Mouse (Mus musculus): ENCODE measurements around the gene Zfp119b. TPM values are rescaled to one million over a fixed set of nuclear protein-coding genes. Genes with fewer than 3 reads are reported as not detected.

Gene Zfp119b
- total and polyA plus RNA-seq, 3 experiments = 3.9 to 13.6 (median 6.5) TPM

- H3K9ac ChIP-seq (ENCODE audit: insufficient read depth, low read depth) = no peak overlapping the region
- H3K9me3 ChIP-seq (replicated peaks; ENCODE audit: low read length) = no peaks in the 10 kb centered on the region
- dilution Hi-C loops (cut with MboI; ENCODE audit: extremely low pct_ligation_motif_present, extremely low pct_unique_long_range_greater_than_20kb, low sequenced_read_pairs) = no loop called here
- in situ Hi-C loops (cut with MboI; ENCODE audit: low pct_ligation_motif_present, low pct_unique_long_range_greater_than_20kb, low sequenced_read_pairs) = loop anchor here (10.0 kb wide), 1 partner anchor 61 kb away; the partner anchor contains the start of gene Zfp959
- no peak for TF ChIP-seq SIN3A (IDR thresholded peaks at IDR 0.05; ENCODE audit: low read length)
- no peak for TF ChIP-seq POLR2A (IDR thresholded peaks at IDR 0.05; ENCODE audit: low read depth, low read length)
- TF ChIP-seq KAT2A (IDR thresholded peaks at IDR 0.05; ENCODE audit: insufficient replicate concordance, low read length) = no peak
- TF ChIP-seq ZMIZ1 (IDR thresholded peaks at IDR 0.05; ENCODE audit: low read depth, low read length) = no peak
- TF ChIP-seq UBTF (IDR thresholded peaks at IDR 0.05; ENCODE audit: low read depth, low read length) = no peak
- TF ChIP-seq E2F4 (IDR thresholded peaks at IDR 0.05; ENCODE audit: insufficient replicate concordance, low read depth, low read length) = no peak
- no peak for TF ChIP-seq CHD1 (IDR thresholded peaks at IDR 0.05; ENCODE audit: low read depth, low read length)
- TF ChIP-seq TBP (conservative IDR thresholded peaks at IDR 0.05; ENCODE audit: low read depth, low read length) = no peak
- no peak for TF ChIP-seq BHLHE40 (IDR thresholded peaks at IDR 0.05; ENCODE audit: low read depth, low read length)
- no peak for TF ChIP-seq GABPA (IDR thresholded peaks at IDR 0.05; ENCODE audit: insufficient replicate concordance, low read depth, low read length)
- TF ChIP-seq CTCF (conservative IDR thresholded peaks at IDR 0.05 in 1 of 2, IDR thresholded peaks at IDR 0.05 in 1 of 2; ENCODE audit: low read depth in 2 of 2, low read length in 2 of 2) = no peak
- TF ChIP-seq HCFC1 (IDR thresholded peaks at IDR 0.05; ENCODE audit: low read depth, low read length) = no peak
- no peak for TF ChIP-seq ELF1 (IDR thresholded peaks at IDR 0.05; ENCODE audit: low read depth, low read length)
- no peak for TF ChIP-seq USF1 (IDR thresholded peaks at IDR 0.05; ENCODE audit: low read depth, low read length)
- TF ChIP-seq CHD2 (IDR thresholded peaks at IDR 0.05; ENCODE audit: low read length) = no peak
- TF ChIP-seq EP300 (IDR thresholded peaks at IDR 0.05; ENCODE audit: low read length) = no peak
- TF ChIP-seq IRF4 (IDR thresholded peaks at IDR 0.05; ENCODE audit: low read depth, low read length) = no peak
- TF ChIP-seq RCOR1 (conservative IDR thresholded peaks at IDR 0.05; ENCODE audit: low read depth, low read length) = no peak
- H3K4me1 ChIP-seq (ENCODE audit: control insufficient read depth in 1 of 2, insufficient read depth in 2 of 2) = peaks cover 30 to 63% of the 10 kb centered on the region in 2 experiments
- no peaks in the 10 kb centered on the region for H3K27me3 ChIP-seq (replicated peaks)
- no peak overlapping the region for H3K27ac ChIP-seq (ENCODE audit: insufficient read depth, low read depth)
- peaks cover 36% of the 10 kb centered on the region for H3K79me2 ChIP-seq (replicated peaks; ENCODE audit: control insufficient read depth, extremely low read depth, insufficient read depth, poor library complexity, severe bottlenecking)
- no peak overlapping the region for H3K4me2 ChIP-seq (ENCODE audit: insufficient read depth, low read depth, poor library complexity, severe bottlenecking)
- H3K36me3 ChIP-seq (replicated peaks in 1 of 2; ENCODE audit: control insufficient read depth in 1 of 2, insufficient read depth in 1 of 2, low read length in 1 of 2) = peaks cover 34 to 46% of the 10 kb centered on the region in 2 experiments
- no peak overlapping the region for H3K4me3 ChIP-seq (replicated peaks in 1 of 3; ENCODE audit: low read depth in 2 of 3, low read length in 2 of 3, poor library complexity in 1 of 3)
- DNase-seq (ENCODE audit: extremely low read depth) = no peak
Observed at GRCm38 (mm10) chr17:55956129-55956528, 6.8 kb upstream of the Zfp119b start.

GRCm38 (mm10) chr17:55954229-55954628 is 4.9 kb upstream of the Zfp119b start:
- Histone ChIP-seq H3K79me2 (replicated peaks; ENCODE audit: control insufficient read depth, extremely low read depth, insufficient read depth, poor library complexity, severe bottlenecking) (peaks cover 32% of the 10 kb centered on the region), H3K9ac (ENCODE audit: insufficient read depth, low read depth) (peak overlapping the region; percentile 69), H3K27ac (ENCODE audit: insufficient read depth, low read depth) (peak overlapping the region; percentile 76), H3K9me3 (replicated peaks; ENCODE audit: low read length) (no peaks in the 10 kb centered on the region), H3K27me3 (replicated peaks) (no peaks in the 10 kb centered on the region), H3K4me1 (ENCODE audit: control insufficient read depth in 1 of 2, insufficient read depth in 2 of 2) (peaks cover 30 to 60% of the 10 kb centered on the region in 2 experiments), H3K4me3 (replicated peaks in 1 of 3; ENCODE audit: low read depth in 2 of 3, low read length in 2 of 3, poor library complexity in 1 of 3) (peak overlapping the region; percentile 68 to 75 (median 72)), H3K4me2 (ENCODE audit: insufficient read depth, low read depth, poor library complexity, severe bottlenecking) (peak overlapping the region; percentile 81), H3K36me3 (replicated peaks in 1 of 2; ENCODE audit: control insufficient read depth in 1 of 2, insufficient read depth in 1 of 2, low read length in 1 of 2) (peaks cover 28 to 37% of the 10 kb centered on the region in 2 experiments)
- in situ Hi-C loops (cut with MboI; ENCODE audit: low pct_ligation_motif_present, low pct_unique_long_range_greater_than_20kb, low sequenced_read_pairs) (loop anchor here (10.0 kb wide), 1 partner anchor 59 kb away; the partner anchor contains the start of gene Zfp959), dilution Hi-C loops (cut with MboI; ENCODE audit: extremely low pct_ligation_motif_present, extremely low pct_unique_long_range_greater_than_20kb, low sequenced_read_pairs) (no loop called here)
- peak; percentile 50 for DNase-seq (ENCODE audit: extremely low read depth)
- TF ChIP-seq ZC3H11A (IDR thresholded peaks at IDR 0.05; ENCODE audit: low read depth, low read length) = no peak
- no peak for TF ChIP-seq RCOR1 (conservative IDR thresholded peaks at IDR 0.05; ENCODE audit: low read depth, low read length)
- TF ChIP-seq CHD1 (IDR thresholded peaks at IDR 0.05; ENCODE audit: low read depth, low read length) = no peak; the same call in 1 of the 2 replicates
- no peak for TF ChIP-seq EP300 (IDR thresholded peaks at IDR 0.05; ENCODE audit: low read length)
- 0 out of 2 replicates have a peak, but pooled peaks have one; percentile 31 for TF ChIP-seq IRF4 (IDR thresholded peaks at IDR 0.05; ENCODE audit: low read depth, low read length)
- no peak for TF ChIP-seq E2F4 (IDR thresholded peaks at IDR 0.05; ENCODE audit: insufficient replicate concordance, low read depth, low read length)
- TF ChIP-seq CHD2 (IDR thresholded peaks at IDR 0.05; ENCODE audit: low read length) = no peak
- TF ChIP-seq GABPA (IDR thresholded peaks at IDR 0.05; ENCODE audit: insufficient replicate concordance, low read depth, low read length) = no peak
- TF ChIP-seq NELFE (IDR thresholded peaks at IDR 0.05; ENCODE audit: low read depth, low read length) = peak; percentile 51
- TF ChIP-seq BHLHE40 (IDR thresholded peaks at IDR 0.05; ENCODE audit: low read depth, low read length) = no peak
- no peak for TF ChIP-seq HCFC1 (IDR thresholded peaks at IDR 0.05; ENCODE audit: low read depth, low read length)
- no peak for TF ChIP-seq JUN (IDR thresholded peaks at IDR 0.05; ENCODE audit: insufficient read depth, low read depth, low read length)
- TF ChIP-seq ELF1 (IDR thresholded peaks at IDR 0.05; ENCODE audit: low read depth, low read length) = 0 out of 2 replicates have a peak, but pooled peaks have one; percentile 16
- peak; percentile 88; the same call in 1 of the 2 replicates for TF ChIP-seq UBTF (IDR thresholded peaks at IDR 0.05; ENCODE audit: low read depth, low read length)
- peak; percentile 72 for TF ChIP-seq POLR2A (IDR thresholded peaks at IDR 0.05; ENCODE audit: low read depth, low read length)
- TF ChIP-seq MYC (IDR thresholded peaks at IDR 0.05; ENCODE audit: low read depth, low read length) = 0 out of 2 replicates have a peak, but pooled peaks have one; percentile 26
- TF ChIP-seq SMC3 (IDR thresholded peaks at IDR 0.05; ENCODE audit: low read depth, low read length) = peak; percentile 29
- no peak for TF ChIP-seq MAFK (IDR thresholded peaks at IDR 0.05; ENCODE audit: insufficient replicate concordance, low read length)
- TF ChIP-seq MXI1 (IDR thresholded peaks at IDR 0.05; ENCODE audit: low read depth, low read length) = peak; percentile 48
- TF ChIP-seq MAZ (IDR thresholded peaks at IDR 0.05; ENCODE audit: low read depth, low read length) = no peak; the same call in none of the 2 replicates
- TF ChIP-seq JUND (conservative IDR thresholded peaks at IDR 0.05; ENCODE audit: low read depth, low read length) = no peak
- TF ChIP-seq NRF1 (IDR thresholded peaks at IDR 0.05; ENCODE audit: low read depth, low read length) = no peak
- TF ChIP-seq POLR2AphosphoS2 (IDR thresholded peaks at IDR 0.05; ENCODE audit: low read depth, low read length) = no peak
- 0 out of 2 replicates have a peak, but pooled peaks have one; percentile 49 for TF ChIP-seq TBP (conservative IDR thresholded peaks at IDR 0.05; ENCODE audit: low read depth, low read length)
